Mouse (Mus musculus): ENCODE results near the gene Prss30. TPM values are rescaled to one million over a fixed set of nuclear protein-coding genes. Genes with fewer than 3 reads are reported as not detected.
"Not testable (repeated sequence)": the region's sequence is repeated elsewhere in the genome, so short reads cannot be mapped to it uniquely, and the experiment has no call there.

Prss30 gene
- polyA plus RNA-seq, 1 experiment: 4.4 TPM

DNA sequence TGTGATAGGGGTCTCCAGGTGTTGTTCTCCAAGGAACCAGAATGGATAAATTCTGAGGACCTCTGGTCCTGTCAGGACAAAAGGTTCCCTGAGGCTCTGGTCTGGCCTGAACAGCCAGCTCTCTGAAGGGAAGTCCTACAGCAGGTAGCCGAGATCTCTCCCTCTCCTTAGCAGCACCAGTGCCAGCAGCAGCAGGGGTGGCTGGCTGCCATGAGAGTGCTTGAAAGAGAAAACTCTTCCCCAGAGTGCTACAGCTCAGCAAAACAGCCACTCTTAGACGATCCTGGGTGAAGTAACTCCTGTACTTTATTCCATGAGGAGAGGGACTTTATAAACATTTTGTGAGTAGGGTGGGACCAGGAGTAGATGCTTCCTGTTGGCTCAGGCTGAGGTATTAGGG lies 9.4 kb upstream of the Prss30 start:
- DNase-seq (ENCODE audit: extremely low spot score in 1 of 2, low spot score in 1 of 2): peak in 1 of 2 experiments; percentile 38

DNA sequence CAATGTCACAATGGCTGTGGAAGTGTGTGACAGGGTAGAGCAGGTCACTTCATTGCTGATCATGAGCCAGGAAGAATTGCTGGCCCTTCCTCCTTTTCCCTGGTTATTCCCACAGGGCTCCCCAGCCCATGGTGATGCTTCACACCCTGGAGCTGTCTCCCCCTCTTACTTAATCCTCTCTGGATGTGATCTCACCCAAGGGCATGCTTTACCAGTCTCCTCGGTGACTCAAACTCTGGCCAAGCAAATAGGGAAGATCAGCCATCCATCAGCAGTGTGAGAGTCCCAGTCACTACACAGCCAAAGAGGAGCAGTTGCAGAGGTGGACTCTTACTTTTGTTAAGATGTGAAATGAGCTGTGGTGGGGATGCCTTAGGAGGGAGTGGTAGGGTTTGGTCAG lies 4.6 kb upstream of the Prss30 start:
- no peak for DNase-seq (ENCODE audit: extremely low spot score in 1 of 2, low spot score in 1 of 2)

DNA sequence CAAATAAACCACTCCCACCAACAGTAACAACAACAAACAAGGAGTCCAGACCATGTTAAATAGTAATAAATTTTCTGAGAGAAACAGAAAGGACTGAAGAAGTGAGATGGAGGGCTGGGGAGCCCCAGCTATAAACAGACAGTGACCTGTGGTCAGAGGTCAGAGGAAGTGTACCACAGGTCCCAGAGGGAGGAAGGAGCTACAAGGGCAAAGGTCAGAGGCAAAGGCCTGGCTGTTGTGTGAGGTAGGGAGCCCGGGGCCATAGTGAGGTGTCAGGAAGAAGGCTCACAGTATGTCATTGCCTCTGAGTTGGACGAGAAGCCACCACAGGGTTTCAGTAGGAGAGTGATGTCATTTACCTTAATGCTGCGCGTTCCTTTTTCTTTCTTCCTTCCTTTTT lies 2.5 kb upstream of the Prss30 start:
- DNase-seq (ENCODE audit: extremely low spot score in 1 of 2, low spot score in 1 of 2): no peak

DNA sequence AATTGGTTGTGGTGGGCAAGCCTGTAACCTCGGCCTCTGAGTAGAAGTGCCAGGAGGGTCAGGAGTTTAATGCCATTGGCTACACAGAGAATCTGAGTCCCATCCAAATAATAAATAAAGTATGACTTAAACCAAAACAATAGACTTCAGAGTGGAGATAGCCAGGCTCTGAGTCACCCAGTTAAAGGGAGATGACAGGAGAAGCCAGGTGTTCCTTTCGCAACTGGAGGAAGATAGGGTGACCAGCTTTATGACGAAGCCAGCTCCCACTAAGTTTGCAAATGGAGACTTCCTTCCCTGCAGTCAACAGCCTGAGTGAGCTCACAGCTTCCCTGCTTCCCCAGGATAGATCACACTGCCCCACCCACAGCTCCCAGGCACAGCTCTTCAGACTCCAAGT lies 895 bp downstream of the Prss30 start:
- DNase-seq (ENCODE audit: extremely low spot score in 1 of 2, low spot score in 1 of 2): no peak

DNA sequence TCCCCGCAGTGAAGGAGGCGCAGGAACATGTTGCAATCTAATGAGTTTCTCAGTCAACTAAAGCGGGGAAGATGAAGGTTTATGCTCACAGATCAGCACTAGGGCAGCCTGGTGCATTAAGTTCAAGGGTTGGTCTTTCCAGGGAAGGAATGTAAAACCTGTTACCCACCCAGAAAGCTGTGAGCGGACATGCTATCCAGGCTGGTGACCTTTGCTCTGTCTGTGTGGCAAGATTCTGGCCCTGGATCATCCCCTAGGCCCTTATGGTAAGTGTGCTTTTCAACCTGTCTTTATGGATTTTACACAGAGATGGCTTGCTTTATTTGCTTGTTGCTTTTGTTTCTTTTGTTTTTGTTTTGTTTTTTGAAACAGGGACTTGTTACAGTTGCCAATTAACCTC lies 3.7 kb downstream of the Prss30 start:
- DNase-seq (ENCODE audit: extremely low spot score in 1 of 2, low spot score in 1 of 2): no peak

DNA sequence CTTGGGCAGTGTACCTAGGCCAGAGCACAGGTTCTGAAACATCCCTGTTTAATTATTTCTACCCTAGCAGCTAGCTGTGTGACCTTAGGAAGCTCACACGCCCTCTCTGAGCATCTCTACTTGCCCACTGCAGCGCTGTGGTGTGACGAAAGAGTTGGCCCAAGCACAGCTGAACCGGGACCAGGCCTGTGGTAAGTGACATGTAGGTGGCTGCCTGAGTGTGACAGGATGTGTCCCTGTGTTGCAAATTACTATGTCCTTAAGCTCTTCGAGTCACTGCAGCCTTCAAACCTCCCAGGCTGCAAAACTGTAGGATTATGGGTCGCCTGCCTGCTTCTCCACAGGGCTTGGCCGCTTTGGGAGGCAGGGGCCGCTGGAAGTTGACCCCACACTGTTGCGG lies 9.1 kb downstream of the Prss30 start:
- DNase-seq (ENCODE audit: extremely low spot score in 1 of 2, low spot score in 1 of 2): no peak

DNA sequence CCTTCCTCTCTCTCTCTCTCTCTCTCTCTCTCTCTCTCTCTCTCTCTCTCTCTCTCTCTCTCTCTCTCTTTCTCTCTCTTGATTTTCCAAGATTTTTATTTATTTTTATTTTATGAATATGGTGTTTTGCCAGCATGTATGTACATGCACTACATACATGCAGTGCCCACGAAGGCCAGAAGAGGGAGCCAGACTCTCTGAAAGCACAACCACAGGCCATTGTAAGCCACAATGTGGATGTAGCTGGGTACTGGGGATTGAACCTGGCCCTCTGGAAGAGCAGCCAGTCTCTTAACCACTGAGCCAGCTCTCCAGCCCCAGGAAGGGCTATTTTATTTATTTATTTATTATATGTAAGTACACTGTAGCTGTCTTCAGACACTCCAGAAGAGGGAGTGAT lies 11.1 kb downstream of the Prss30 start:
- peak; percentile 49 to 89 for DNase-seq (ENCODE audit: extremely low spot score in 1 of 2, low spot score in 1 of 2)

DNA sequence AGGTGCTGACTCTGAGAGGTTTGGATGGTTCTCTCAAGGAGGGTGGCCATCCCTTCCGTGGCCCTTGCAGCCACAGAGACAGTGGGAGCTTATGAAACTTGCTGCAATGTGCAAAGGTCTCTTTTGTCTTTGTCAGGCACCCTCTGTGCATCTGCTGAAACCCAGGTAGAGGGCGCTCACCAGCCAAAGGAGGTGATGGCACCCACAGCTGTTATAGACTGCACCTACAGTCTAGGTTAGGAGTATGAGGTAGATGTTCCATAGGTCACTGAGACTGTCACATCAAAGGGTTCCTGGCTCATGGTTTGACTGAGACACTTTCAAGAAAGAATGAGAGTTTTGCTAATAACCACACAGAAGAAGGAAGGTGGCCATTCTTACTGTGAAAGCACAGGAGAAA lies 11.6 kb downstream of the Prss30 start:
- DNase-seq (ENCODE audit: extremely low spot score in 1 of 2, low spot score in 1 of 2): no peak

DNA sequence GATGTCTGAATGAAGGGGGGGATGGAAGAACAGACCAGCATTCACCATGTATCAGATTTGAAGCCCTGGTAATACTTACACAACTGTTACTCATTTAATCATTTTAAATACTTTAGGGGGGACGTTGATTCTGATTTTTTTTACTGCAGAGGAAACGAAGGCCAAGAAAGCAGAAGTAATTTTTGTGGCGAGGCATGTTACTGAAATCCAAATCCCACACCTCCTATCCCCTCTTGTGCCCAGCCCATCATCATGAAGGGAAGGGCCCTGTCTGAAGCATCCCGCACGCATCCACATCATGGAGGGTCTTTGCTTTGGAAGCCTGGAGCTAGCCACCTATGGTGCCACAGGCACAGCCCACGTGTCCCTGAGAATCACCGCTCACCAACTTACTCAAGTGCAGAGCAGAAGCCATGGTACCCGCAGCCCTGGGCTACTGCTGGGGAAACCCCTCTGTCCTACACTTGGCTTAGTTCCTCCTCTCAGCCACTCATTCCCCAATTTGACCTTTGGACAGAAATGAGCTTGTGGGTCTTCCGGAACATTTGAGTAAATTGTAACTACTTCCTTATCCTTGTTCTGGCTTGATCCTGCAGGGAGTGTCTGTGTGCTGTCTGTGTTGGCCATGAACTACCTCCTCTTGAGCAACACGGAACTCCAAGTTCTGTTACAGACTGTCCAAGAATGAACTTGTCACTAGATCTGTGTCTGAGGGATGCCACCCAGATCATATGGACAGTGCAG lies 13.5 kb downstream of the Prss30 start:
- no peak for DNase-seq (ENCODE audit: extremely low spot score in 1 of 2, low spot score in 1 of 2)

DNA sequence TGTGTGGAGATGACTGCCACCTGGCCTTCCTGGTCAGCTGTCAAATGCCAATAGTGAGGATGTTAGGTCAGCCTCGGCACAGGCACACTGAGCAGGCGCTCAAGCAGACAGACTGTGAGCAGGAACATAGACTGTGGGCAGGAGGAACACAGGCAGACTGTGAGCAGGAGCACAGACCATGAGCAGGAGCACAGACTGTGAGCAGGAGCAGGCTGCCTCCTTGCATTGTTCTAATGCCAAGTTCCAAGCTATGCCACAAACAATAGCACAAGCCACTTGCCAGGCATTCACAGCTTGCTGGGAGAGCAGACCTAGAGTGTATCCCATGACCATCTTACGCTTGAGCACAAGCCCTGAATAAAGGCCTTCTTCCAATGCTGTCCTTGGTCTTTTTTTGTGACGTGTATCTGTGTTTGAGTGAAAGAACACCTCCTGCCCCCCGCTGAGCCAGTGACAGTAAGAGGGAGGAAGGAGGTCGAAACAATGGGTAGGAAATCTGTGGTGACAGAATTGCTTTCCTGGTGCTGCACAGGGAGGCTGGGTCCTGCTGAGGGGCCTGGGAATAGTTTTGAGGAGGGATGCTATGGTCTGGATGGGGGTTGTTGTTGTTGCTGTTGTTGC lies 14.5 kb downstream of the Prss30 start:
- no peak for DNase-seq (ENCODE audit: extremely low spot score in 1 of 2, low spot score in 1 of 2)

DNA sequence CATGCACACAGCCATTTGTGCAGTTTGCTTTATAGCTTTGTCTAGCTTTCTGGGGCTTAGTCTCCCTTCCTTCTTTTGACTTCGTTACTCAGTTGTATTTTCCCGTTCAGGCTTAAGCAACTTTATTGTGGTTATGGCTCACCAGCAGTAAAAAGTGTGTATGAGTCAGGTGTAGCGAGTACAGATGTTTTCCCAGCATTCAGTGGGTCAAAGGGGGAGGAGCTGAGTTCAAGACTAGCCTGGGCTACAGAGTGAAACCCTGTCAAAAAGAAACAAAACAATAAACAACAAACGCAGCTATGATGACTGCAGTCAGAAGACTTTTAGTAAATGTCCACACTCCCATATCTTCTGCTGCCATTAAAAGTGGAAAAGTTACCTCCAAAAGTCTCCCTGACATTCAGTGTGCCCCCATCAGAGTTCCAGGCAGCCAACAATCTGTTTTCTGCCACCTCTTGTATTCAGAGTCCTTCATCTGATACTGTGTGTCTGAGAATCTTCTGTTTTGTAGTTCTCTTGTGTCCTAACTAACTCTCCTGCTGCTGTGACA lies 18.7 kb downstream of the Prss30 start:
- DNase-seq (ENCODE audit: extremely low spot score in 1 of 2, low spot score in 1 of 2): no peak

DNA sequence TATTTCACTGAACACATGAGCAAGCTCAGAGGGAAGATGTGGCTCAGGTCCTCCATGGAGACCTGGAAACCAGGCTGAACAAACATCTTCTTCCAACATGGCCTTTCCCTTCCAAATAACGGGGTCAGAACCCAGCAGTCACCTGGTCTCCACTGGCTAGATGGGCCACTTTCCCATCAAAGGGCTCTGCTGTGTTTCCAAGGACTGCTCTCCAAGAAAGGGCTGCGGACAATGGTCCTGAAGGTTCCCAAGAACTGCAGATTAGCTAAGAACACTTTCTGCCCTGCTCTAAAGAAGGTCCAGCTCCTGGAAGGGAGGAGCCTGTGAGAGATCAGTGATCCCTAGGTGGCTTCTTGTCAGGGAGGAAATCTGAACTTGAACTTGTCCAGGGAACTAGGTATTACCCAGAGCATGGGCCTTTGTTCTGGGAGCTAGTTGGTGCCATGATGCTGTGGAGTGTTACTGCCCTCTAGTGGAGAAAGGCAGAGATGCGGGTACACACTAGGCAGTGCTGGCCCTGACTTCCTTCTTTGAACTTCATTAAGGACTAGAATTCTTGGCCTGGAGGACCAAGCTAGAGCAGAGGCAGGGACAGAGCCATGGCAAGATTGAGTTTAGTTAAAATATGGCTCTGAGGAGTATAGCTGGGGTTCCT lies 20.2 kb downstream of the Prss30 start:
- DNase-seq (ENCODE audit: extremely low spot score in 1 of 2, low spot score in 1 of 2): peak; percentile 56 to 92

DNA sequence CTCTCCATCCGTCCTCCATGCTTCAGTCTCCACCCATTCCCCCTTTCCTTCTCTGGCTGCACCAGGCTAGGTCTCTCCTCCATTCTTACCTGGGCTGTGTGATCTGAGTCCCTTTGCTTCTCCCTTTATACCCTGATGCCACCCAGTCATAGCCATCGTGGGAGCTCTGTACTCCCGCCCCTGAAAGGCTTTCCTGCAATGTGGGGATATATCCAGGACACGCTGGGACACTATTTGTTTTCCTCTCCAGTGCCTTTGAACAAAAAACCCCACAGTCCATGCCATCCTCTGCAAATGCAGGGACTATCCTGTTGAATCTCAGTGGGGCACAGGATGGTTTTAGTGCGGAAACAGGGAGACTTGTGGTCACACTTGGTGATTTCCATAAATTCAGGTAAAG lies 25.2 kb downstream of the Prss30 start, which contains the start of gene Sbpl:
Gene Sbpl, minus strand, starts transcription at position 101 of the 400 bp plus-strand sequence.
- DNase-seq (ENCODE audit: extremely low spot score in 1 of 2, low spot score in 1 of 2): no peak

DNA sequence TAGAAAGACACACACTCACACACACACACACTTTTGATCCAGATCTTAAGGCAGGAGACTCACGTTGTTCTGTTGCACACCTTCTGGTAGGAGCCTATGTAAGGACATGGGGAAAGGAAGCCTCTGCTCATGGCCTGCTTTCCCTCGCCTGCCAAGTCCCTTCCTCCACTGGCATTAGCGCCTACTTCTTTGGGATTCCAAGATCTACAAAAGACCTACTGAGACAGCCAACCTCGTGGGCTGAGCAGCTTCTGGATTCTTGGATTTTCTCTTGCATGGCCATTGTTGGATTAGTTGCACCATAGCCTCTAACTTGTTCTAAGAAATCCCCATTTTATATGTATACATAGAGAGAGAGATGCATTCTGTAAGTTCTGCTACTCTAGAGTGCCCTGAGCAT lies 29.5 kb downstream of the Prss30 start:
- not testable (repeated sequence) for DNase-seq (ENCODE audit: extremely low spot score in 1 of 2, low spot score in 1 of 2)

DNA sequence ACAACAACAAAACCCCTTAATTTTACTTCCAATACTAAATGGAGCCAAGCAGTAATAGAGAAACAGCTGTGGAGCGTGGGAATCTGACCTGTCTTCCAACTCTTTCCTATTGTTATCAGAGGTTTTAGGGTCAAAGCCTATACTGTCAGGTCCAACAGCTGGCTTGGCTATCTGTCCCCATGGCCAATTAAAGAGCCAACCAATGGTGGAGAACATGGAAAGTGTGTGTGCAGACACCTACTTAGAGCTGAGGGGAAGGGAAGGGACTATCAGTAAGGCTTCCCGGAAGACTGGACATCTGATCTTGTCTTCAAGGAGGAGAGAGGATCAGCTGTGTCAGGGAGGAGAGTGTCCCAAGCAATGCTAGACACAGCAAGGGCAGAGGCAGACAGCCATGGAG lies 31.3 kb downstream of the Prss30 start:
- no peak for DNase-seq (ENCODE audit: extremely low spot score in 1 of 2, low spot score in 1 of 2)

DNA sequence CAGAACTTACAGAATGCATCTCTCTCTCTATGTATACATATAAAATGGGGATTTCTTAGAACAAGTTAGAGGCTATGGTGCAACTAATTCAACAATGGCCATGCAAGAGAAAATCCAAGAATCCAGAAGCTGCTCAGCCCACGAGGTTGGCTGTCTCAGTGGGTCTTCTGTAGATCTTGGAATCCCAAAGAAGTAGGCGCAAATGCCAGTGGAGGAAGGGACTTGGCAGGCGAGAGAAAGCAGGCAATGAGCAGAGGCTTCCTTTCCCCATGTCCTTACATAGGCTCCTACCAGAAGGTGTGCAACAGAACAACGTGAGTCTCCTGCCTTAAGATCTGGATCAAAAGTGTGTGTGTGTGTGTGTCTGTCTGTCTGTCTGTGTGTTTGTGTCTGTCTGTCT lies 32.9 kb downstream of the Prss30 start:
- peak in 1 of 2 experiments; percentile 20 for DNase-seq (ENCODE audit: extremely low spot score in 1 of 2, low spot score in 1 of 2)

DNA sequence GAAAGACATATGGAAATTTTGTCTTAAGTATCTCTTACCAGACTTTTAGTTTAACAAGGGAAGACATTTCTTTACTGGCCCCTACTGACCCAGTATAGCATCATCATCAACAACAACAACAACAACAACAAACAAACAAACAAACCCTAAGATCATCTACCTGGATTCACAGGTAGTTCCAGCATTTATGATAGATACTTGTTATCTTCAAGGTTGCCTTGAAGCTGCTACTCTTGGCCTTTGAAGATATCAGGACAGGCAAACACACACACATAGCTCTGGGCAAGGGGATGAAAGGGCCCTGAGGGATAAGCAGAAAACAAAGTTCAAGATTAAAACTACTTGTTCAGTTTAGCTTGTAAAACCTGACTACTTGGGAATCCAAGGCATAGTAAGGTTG lies 39.0 kb downstream of the Prss30 start, which contains the start of gene Sbp:
Gene Sbp, plus strand, starts transcription at position 301 of the 400 bp plus-strand sequence.
- no peak for DNase-seq (ENCODE audit: extremely low spot score in 1 of 2, low spot score in 1 of 2)

DNA sequence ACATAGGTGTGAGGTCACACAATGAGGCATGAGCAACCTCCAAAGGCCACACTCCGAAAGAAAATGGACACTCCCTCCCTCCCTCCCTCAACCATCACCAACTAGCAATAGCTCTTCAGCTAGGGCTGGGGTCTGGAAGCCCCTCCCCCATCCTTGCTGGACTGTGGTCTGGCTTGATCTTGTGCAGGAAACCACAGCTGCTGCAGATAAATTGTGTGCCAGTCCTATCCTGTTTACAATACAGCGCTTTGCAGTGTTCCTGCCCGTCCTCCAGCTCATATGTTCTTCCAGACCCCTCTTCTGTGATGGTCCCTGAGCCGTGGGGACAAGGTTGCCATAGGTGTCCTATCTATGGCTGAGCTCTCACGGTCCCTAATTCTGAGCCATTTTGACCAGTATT lies 49.2 kb downstream of the Prss30 start:
- DNase-seq (ENCODE audit: extremely low spot score in 1 of 2, low spot score in 1 of 2): no peak

DNA sequence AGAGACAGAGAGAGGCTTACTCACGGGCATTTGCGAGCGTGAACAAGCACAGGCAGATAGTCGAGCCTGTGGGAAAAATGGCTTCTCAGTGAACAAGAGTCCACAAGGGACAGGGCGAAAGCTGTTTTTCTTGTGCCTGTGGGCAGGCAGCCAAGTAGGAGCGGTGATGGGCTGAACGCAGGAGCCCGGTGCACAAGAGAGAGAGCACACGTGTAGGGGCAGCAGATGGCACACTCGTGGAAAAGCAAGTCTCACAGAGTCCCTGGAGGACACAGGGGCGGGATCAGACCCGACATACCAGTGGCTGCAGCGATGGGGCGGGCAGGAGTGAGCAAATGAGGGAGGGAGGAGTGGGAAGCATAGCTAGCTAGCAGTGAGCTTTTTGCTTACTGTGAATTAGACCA lies 55.3 kb downstream of the Prss30 start:
- DNase-seq (ENCODE audit: extremely low spot score in 1 of 2, low spot score in 1 of 2): peak; percentile 16 to 46

DNA sequence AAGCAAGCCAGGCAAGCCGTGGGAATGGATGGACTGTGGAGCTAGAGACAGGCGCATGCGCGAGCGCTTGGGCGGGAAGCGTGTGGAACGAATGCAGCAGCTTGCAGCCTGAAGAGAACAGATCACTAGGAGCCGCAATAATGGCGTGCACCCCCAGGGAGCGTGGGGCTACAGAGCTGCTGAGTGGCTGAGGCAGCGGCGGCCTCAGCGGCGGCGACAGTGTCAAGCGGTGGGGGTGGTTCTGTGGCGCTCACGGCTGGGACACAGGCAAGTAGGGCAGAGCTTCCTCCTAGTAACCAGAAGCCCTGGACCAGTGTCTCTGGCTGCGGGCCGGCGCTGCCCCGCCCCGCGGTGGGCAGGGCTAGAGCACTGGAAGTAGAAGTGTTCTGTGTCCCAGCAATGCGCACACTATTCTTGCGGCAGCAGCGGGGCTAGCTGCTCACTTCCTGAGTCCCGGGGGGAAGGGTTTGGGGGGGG lies 55.8 kb downstream of the Prss30 start:
- peak; percentile 79 to 87 for DNase-seq (ENCODE audit: extremely low spot score in 1 of 2, low spot score in 1 of 2)

Measured in frontal cortex, adult 2 months (tissue).